Mouse (Mus musculus) embryonic fibroblast, embryonic 13.5 days (primary cell): Measurements from ENCODE around the gene Sgpp1.

Experiments used
- CTCF ChIP-seq: IDR thresholded peaks from 2 replicates; pipeline ENCODE4 v1.5.1; 2011; ENCODE audit warnings: mild to moderate bottlenecking, control low read depth, low read length, moderate library complexity, borderline replicate concordance; ENCODE audit not compliant: insufficient read depth
- POLR2A ChIP-seq: IDR thresholded peaks from 2 replicates; pipeline ENCODE4 v1.6.1; 2011; ENCODE audit warnings: low read depth, mild to moderate bottlenecking, control low read depth, low read length, moderate library complexity

GRCm38 (mm10) chr12:75721941-75722340 is 13.6 kb downstream of the Sgpp1 start:
- TF ChIP-seq CTCF (no peak), POLR2A (no peak)
